Mouse (Mus musculus): ENCODE measurements around the gene Marf1. TPM values are rescaled to one million over a fixed set of nuclear protein-coding genes. Genes with fewer than 3 reads are reported as not detected.
A peak's percentile ranks its signal among the peaks of the same experiment; 100 is the strongest.
"Not testable (repeated sequence)": the region's sequence is repeated elsewhere in the genome, so short reads cannot be mapped to it uniquely, and the experiment has no call there.

Marf1 gene
- polyA plus RNA-seq, 1 experiment from 2014 or later = 18.6 TPM

- 97% methylated on average over 1 of the region's 1 CpGs for WGBS
- ATAC-seq (ENCODE audit: low FRiP score, low TSS enrichment) = no peak
- H3K36me3 ChIP-seq (ENCODE audit: control insufficient read depth, insufficient read depth, low read length) = peaks cover 30% of the 10 kb centered on the region
These were observed 6.6 kb upstream of the Marf1 start for GRCm38 (mm10) chr16:14169706-14170105.

GRCm38 (mm10) chr16:14166490-14166889, 3.3 kb upstream of the Marf1 start:
- Histone ChIP-seq H3K9ac (replicated peaks; ENCODE audit: low read length) (no peak overlapping the region), H3K27me3 (ENCODE audit: control insufficient read depth, insufficient read depth, low read length) (no peaks in the 10 kb centered on the region), H3K36me3 (ENCODE audit: control insufficient read depth, insufficient read depth, low read length) (peaks cover 17% of the 10 kb centered on the region), H3K27ac (replicated peaks; ENCODE audit: low read depth, low read length) (no peak overlapping the region), H3K9me3 (ENCODE audit: control insufficient read depth, low read length) (no peaks in the 10 kb centered on the region), H3K4me1 (ENCODE audit: control insufficient read depth, insufficient read depth, low read length) (0 out of 2 replicates have a peak, but pooled peaks cover 4% of the 10 kb centered on the region), H3K4me2 (ENCODE audit: low read length) (no peak overlapping the region), H3K4me3 (replicated peaks; ENCODE audit: low read depth, low read length) (no peak overlapping the region)
- DNase-seq = no peak
- 91% methylated on average over 4 of the region's 4 CpGs for WGBS
- no peak for ATAC-seq (ENCODE audit: low FRiP score, low TSS enrichment)

More at GRCm38 (mm10) chr16:14169706-14170105, 6.6 kb upstream of the Marf1 start:
- Histone ChIP-seq H3K27me3 (ENCODE audit: control insufficient read depth, insufficient read depth, low read length) (no peaks in the 10 kb centered on the region), H3K9ac (replicated peaks; ENCODE audit: low read length) (no peak overlapping the region), H3K27ac (replicated peaks; ENCODE audit: low read depth, low read length) (no peak overlapping the region), H3K9me3 (ENCODE audit: control insufficient read depth, low read length) (no peaks in the 10 kb centered on the region), H3K4me3 (replicated peaks; ENCODE audit: low read depth, low read length) (no peak overlapping the region), H3K4me1 (ENCODE audit: control insufficient read depth, insufficient read depth, low read length) (0 out of 2 replicates have a peak, but pooled peaks cover 1% of the 10 kb centered on the region), H3K4me2 (ENCODE audit: low read length) (no peak overlapping the region)
- no peak for DNase-seq

DNA sequence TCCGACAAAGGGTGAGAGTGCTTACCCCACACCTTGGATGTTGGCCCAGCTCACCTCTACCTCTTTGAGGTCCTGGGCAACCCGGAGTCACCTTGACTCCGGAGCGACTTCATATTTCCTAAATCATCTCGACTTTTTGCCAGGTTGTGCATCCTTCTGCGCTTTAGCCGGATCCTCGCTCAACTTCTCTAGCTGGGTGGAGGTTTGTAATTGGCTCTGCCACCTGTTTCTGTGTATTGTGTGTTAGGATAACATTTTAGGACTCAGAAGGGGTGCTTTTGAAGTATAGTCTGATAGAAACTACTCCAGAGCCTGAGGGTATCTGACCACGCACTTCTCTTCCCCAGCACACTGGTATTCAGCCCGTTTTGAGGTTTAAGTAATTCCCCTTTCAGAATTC, 580 bp upstream of the Marf1 start:
- no peak for ATAC-seq (ENCODE audit: low FRiP score, low TSS enrichment)
- Histone ChIP-seq H3K4me3 (replicated peaks; ENCODE audit: low read depth, low read length) (peak overlapping the region; percentile 55), H3K27me3 (ENCODE audit: control insufficient read depth, insufficient read depth, low read length) (no peaks in the 10 kb centered on the region), H3K36me3 (ENCODE audit: control insufficient read depth, insufficient read depth, low read length) (no peaks in the 10 kb centered on the region), H3K4me1 (ENCODE audit: control insufficient read depth, insufficient read depth, low read length) (0 out of 2 replicates have a peak, but pooled peaks cover 4% of the 10 kb centered on the region), H3K9me3 (ENCODE audit: control insufficient read depth, low read length) (no peaks in the 10 kb centered on the region), H3K9ac (replicated peaks; ENCODE audit: low read length) (peak overlapping the region; percentile 61), H3K4me2 (ENCODE audit: low read length) (peak overlapping the region; percentile 85), H3K27ac (replicated peaks; ENCODE audit: low read depth, low read length) (no peak overlapping the region)
- DNase-seq = no peak
- WGBS = 1% methylated on average over 10 of the region's 10 CpGs

DNA sequence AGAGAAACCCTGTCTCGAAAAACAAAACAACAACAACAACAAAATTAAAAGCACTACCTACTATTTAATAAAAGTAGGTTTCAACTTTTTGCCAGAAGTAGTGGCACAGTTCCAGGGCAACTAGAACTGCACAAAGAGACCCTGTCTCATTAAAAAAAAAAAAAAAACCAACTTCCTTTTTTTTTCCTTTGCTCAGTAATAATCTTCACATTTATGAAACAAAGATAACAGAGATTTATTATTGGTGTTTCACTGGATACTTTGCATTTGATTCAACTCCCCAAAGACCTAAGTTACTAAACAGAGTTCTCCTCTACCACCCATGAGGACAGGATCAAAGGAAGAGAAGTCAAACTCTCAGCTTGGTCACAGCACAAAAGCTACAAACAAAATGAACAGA, 2.2 kb downstream of the Marf1 start:
- Histone ChIP-seq H3K36me3 (ENCODE audit: control insufficient read depth, insufficient read depth, low read length) (no peaks in the 10 kb centered on the region), H3K27ac (replicated peaks; ENCODE audit: low read depth, low read length) (no peak overlapping the region), H3K27me3 (ENCODE audit: control insufficient read depth, insufficient read depth, low read length) (no peaks in the 10 kb centered on the region), H3K9ac (replicated peaks; ENCODE audit: low read length) (no peak overlapping the region), H3K9me3 (ENCODE audit: control insufficient read depth, low read length) (no peaks in the 10 kb centered on the region), H3K4me1 (ENCODE audit: control insufficient read depth, insufficient read depth, low read length) (peaks cover 14% of the 10 kb centered on the region), H3K4me3 (replicated peaks; ENCODE audit: low read depth, low read length) (no peak overlapping the region), H3K4me2 (ENCODE audit: low read length) (no peak overlapping the region)
- no peak for ATAC-seq (ENCODE audit: low FRiP score, low TSS enrichment)
- no peak for DNase-seq
- 77% methylated on average over 1 of the region's 1 CpGs for WGBS

DNA sequence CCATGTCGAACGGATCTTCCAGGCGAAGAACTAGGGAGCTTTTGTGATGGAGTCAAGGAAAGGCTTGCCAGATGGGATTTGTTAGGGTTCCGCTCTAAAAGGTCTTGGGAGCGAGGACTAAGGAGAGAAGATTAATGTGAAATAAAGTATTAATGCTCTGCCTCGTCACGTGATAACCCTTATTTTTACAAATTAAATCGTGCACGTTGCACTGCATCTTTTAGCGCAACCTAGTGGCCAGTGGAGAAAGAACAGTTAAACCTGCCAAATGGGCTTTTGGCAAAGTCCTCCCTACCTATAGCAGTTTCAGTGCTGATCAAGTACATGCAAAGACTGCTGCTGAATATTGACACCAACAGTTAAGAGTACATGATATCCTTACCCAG, 3.4 kb downstream of the Marf1 start:
- Histone ChIP-seq H3K4me3 (replicated peaks; ENCODE audit: low read depth, low read length) (peak overlapping the region; percentile 78), H3K4me1 (ENCODE audit: control insufficient read depth, insufficient read depth, low read length) (peaks cover 13% of the 10 kb centered on the region), H3K9ac (replicated peaks; ENCODE audit: low read length) (peak overlapping the region; percentile 68), H3K9me3 (ENCODE audit: control insufficient read depth, low read length) (no peaks in the 10 kb centered on the region), H3K27me3 (ENCODE audit: control insufficient read depth, insufficient read depth, low read length) (no peaks in the 10 kb centered on the region), H3K27ac (replicated peaks; ENCODE audit: low read depth, low read length) (peak overlapping the region; percentile 93), H3K4me2 (ENCODE audit: low read length) (peak overlapping the region; percentile 62), H3K36me3 (ENCODE audit: control insufficient read depth, insufficient read depth, low read length) (no peaks in the 10 kb centered on the region)
- ATAC-seq (ENCODE audit: low FRiP score, low TSS enrichment) = peak; percentile 38; the same call in 1 of the 2 replicates
- WGBS = under 1% methylated on average over 10 of the region's 10 CpGs
- DNase-seq = peak; percentile 91

GRCm38 (mm10) chr16:14158936-14159745, 4.0 kb downstream of the Marf1 start:
- DNase-seq (peak; percentile 99), ATAC-seq (ENCODE audit: low FRiP score, low TSS enrichment) (peak; percentile 96)
- H3K4me1 ChIP-seq (ENCODE audit: control insufficient read depth, insufficient read depth, low read length) = peaks cover 10% of the 10 kb centered on the region
- H3K4me3 ChIP-seq (replicated peaks; ENCODE audit: low read depth, low read length) = peak overlapping the region; percentile 78
- H3K9me3 ChIP-seq (ENCODE audit: control insufficient read depth, low read length) = no peaks in the 10 kb centered on the region
- peak overlapping the region; percentile 93 for H3K27ac ChIP-seq (replicated peaks; ENCODE audit: low read depth, low read length)
- no peaks in the 10 kb centered on the region for H3K36me3 ChIP-seq (ENCODE audit: control insufficient read depth, insufficient read depth, low read length)
- WGBS = under 1% methylated on average over 55 of the region's 58 CpGs
- no peaks in the 10 kb centered on the region for H3K27me3 ChIP-seq (ENCODE audit: control insufficient read depth, insufficient read depth, low read length)
- H3K4me2 ChIP-seq (ENCODE audit: low read length) = peak overlapping the region; percentile 76
- peak overlapping the region; percentile 68 for H3K9ac ChIP-seq (replicated peaks; ENCODE audit: low read length)

DNA sequence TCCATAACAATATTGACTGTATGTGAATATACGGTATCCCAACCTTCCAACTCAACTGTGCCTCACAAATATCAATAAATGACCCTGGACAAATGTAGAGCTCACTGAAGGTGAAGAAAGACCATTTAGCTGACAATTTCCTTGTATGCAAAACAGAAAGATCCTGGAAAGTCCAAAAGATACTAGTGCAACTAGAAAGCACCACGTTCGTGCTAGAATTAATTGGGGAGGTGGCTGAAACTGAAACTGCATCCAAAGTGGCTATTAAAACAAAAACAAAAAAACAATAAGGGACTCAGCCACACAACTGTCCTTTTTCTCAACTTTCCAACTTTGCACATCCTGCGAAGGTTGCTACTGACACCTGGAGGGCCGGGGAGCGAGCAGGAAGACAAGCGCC, 4.6 kb downstream of the Marf1 start:
- Histone ChIP-seq H3K27ac (replicated peaks; ENCODE audit: low read depth, low read length) (peak overlapping the region; percentile 93), H3K4me3 (replicated peaks; ENCODE audit: low read depth, low read length) (peak overlapping the region; percentile 78), H3K36me3 (ENCODE audit: control insufficient read depth, insufficient read depth, low read length) (no peaks in the 10 kb centered on the region), H3K4me2 (ENCODE audit: low read length) (peak overlapping the region; percentile 76), H3K4me1 (ENCODE audit: control insufficient read depth, insufficient read depth, low read length) (peaks cover 10% of the 10 kb centered on the region), H3K27me3 (ENCODE audit: control insufficient read depth, insufficient read depth, low read length) (no peaks in the 10 kb centered on the region), H3K9ac (replicated peaks; ENCODE audit: low read length) (peak overlapping the region; percentile 68), H3K9me3 (ENCODE audit: control insufficient read depth, low read length) (no peaks in the 10 kb centered on the region)
- ATAC-seq (ENCODE audit: low FRiP score, low TSS enrichment) = no peak
- no peak for DNase-seq
- 9% methylated on average over 7 of the region's 7 CpGs for WGBS

- ATAC-seq (ENCODE audit: low FRiP score, low TSS enrichment) = no peak
- H3K4me1 ChIP-seq (ENCODE audit: control insufficient read depth, insufficient read depth, low read length) = peaks cover 10% of the 10 kb centered on the region
- no peaks in the 10 kb centered on the region for H3K27me3 ChIP-seq (ENCODE audit: control insufficient read depth, insufficient read depth, low read length)
- no peak overlapping the region for H3K27ac ChIP-seq (replicated peaks; ENCODE audit: low read depth, low read length)
- no peak overlapping the region for H3K4me3 ChIP-seq (replicated peaks; ENCODE audit: low read depth, low read length)
- DNase-seq = no peak
- H3K36me3 ChIP-seq (ENCODE audit: control insufficient read depth, insufficient read depth, low read length) = peaks cover 12% of the 10 kb centered on the region
- WGBS = 93% methylated on average over 6 of the region's 6 CpGs
- H3K9ac ChIP-seq (replicated peaks; ENCODE audit: low read length) = no peak overlapping the region
- no peaks in the 10 kb centered on the region for H3K9me3 ChIP-seq (ENCODE audit: control insufficient read depth, low read length)
- H3K4me2 ChIP-seq (ENCODE audit: low read length) = no peak overlapping the region
These were observed 6.8 kb downstream of the Marf1 start for GRCm38 (mm10) chr16:14156312-14156711.

DNA sequence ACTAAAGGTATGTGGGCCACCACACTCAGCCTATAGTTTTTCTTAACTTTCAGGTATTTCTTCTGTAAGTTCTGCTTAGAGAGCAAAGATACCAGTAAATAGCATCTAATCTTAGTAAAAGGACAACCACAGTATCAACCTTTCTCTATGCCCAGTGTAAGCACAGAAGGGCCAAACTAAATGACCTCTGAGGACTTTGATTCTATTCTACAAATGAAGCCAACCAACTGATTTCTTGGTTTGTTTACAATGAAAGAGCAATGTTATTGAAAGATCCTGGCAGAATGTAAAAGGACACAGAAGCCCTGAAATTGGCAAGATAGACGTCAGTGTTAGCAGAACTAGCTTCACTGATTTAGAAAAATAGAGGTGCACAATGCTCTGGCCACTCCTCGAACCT, 7.5 kb downstream of the Marf1 start:
- WGBS = 93% methylated on average over 1 of the region's 2 CpGs
- not testable (repeated sequence) for H3K4me2 ChIP-seq (ENCODE audit: low read length); H3K27ac ChIP-seq (replicated peaks; ENCODE audit: low read depth, low read length); H3K27me3 ChIP-seq (ENCODE audit: control insufficient read depth, insufficient read depth, low read length); DNase-seq; H3K9me3 ChIP-seq (ENCODE audit: control insufficient read depth, low read length); H3K9ac ChIP-seq (replicated peaks; ENCODE audit: low read length); ATAC-seq (ENCODE audit: low FRiP score, low TSS enrichment); H3K4me3 ChIP-seq (replicated peaks; ENCODE audit: low read depth, low read length)
- Histone ChIP-seq H3K4me1 (ENCODE audit: control insufficient read depth, insufficient read depth, low read length) (peaks cover 10% of the 10 kb centered on the region), H3K36me3 (ENCODE audit: control insufficient read depth, insufficient read depth, low read length) (peaks cover 19% of the 10 kb centered on the region)

Data from midbrain, embryonic 14.5 days (tissue).